Mouse (Mus musculus) liver, adult 2 months (tissue): Measurements from ENCODE around the gene Foxe3.

Experiments
- CTCF ChIP-seq: fragments of 200-500 bp; IDR thresholded peaks from 2 replicates; pipeline ENCODE4 v1.5.1; 2011; ENCODE audit warnings: low read depth, low read length, control low read depth
- POLR2A ChIP-seq: fragments of 200-500 bp; IDR thresholded peaks from 2 replicates; pipeline ENCODE4 v1.6.1; 2011; ENCODE audit warnings: low read length, control low read depth; ENCODE audit not compliant: insufficient read depth; ENCODE audit errors: extremely low read depth

- TF ChIP-seq CTCF, result no peak
- no peak for TF ChIP-seq POLR2A
Measured at GRCm38 (mm10) chr4:114902641-114903421, 23.0 kb downstream of the Foxe3 start.
